Mouse (Mus musculus): ENCODE measurements at regions not wholly inside any gene's neighbourhood (a gene's known extent, or its start where the extent isn't known, plus 50 kb on each side); places are given as distances from the start of the nearest gene placed in this dataset.

DNA sequence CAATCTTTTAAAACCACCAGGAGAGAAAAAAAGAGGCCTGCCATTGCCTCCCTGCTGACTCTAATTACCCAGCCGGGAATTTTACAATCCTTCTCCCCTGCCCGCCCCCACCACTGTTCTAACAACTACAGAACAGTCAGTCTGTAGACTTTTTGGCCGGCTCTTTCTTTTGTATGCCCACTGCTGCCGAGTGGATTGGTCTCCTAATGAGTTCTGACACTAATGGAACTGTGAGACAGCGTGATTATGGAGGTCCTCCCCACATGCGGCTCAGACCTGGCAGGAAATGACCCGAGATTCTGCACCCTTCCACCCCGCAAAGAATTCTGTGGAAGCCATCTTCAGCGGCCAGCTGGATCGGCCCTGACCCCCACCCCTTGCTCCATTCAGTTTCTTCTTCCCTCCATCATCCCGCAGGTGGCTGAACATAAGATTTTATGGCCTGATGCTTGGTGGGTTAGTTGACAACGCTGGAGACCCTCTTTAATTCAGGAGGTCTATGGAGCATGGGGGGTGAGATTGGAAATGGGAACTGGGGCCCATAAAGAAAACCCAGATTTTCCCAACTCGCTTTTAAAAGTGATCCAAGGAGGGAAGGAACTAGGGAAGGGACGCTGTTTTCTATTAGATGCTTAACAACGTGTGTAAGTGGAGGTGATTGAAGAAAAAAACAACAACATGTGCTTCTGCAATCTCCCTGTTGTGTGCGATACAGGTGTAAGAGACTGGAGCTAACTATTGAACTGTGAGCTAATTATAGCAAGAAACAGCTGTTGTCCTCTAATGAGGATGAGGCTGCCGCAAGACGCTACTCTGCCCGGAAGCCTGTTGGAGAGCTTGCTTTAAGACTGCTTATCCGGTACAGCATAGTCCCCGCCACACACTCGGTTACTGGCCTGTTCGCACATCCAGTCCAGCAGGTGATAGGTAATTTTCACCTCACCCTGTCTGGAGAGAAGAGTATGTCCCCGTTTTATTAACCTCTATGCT is 323.6 kb downstream of the Icos start:
- Histone ChIP-seq H3K36me3 (replicated peaks; ENCODE audit: control insufficient read depth, insufficient read depth, low read length) (no peaks in the 10 kb centered on the region), H3K4me2 (ENCODE audit: low read depth, low read length) (no peak overlapping the region), H3K27me3 (ENCODE audit: control insufficient read depth, insufficient read depth, low read length) (no peaks in the 10 kb centered on the region), H3K9me3 (replicated peaks; ENCODE audit: control insufficient read depth, low read length) (no peaks in the 10 kb centered on the region), H3K9ac (replicated peaks; ENCODE audit: low read depth, low read length) (no peak overlapping the region), H3K4me3 (ENCODE audit: low read depth, low read length) (no peak overlapping the region), H3K27ac (ENCODE audit: low read depth) (no peak overlapping the region), H3K4me1 (ENCODE audit: control insufficient read depth, insufficient read depth) (0 out of 2 replicates have a peak, but pooled peaks cover 3% of the 10 kb centered on the region)
- TF ChIP-seq CTCF (IDR thresholded peaks at IDR 0.05; ENCODE audit: low read depth): no peak
- TF ChIP-seq EP300 (IDR thresholded peaks at IDR 0.05; ENCODE audit: low read depth): no peak
- ATAC-seq (ENCODE audit: insufficient read depth, low read depth) (no peak), DNase-seq (ENCODE audit: low spot score) (no peak)
- 69% methylated on average over 24 of the region's 24 CpGs for WGBS

GRCm38 (mm10) chr1:61302570-61303071 is 324.9 kb downstream of the Icos start:
- Histone ChIP-seq H3K9ac (replicated peaks; ENCODE audit: low read depth, low read length) (no peak overlapping the region), H3K4me2 (ENCODE audit: low read depth, low read length) (no peak overlapping the region), H3K4me3 (ENCODE audit: low read depth, low read length) (no peak overlapping the region), H3K9me3 (replicated peaks; ENCODE audit: control insufficient read depth, low read length) (no peaks in the 10 kb centered on the region), H3K36me3 (replicated peaks; ENCODE audit: control insufficient read depth, insufficient read depth, low read length) (no peaks in the 10 kb centered on the region), H3K27me3 (ENCODE audit: control insufficient read depth, insufficient read depth, low read length) (no peaks in the 10 kb centered on the region), H3K27ac (ENCODE audit: low read depth) (no peak overlapping the region), H3K4me1 (ENCODE audit: control insufficient read depth, insufficient read depth) (0 out of 2 replicates have a peak, but pooled peaks cover 3% of the 10 kb centered on the region)
- ATAC-seq (ENCODE audit: insufficient read depth, low read depth): no peak
- no peak for TF ChIP-seq EP300 (IDR thresholded peaks at IDR 0.05; ENCODE audit: low read depth)
- TF ChIP-seq CTCF (IDR thresholded peaks at IDR 0.05; ENCODE audit: low read depth): no peak
- WGBS: 90% methylated on average over 8 of the region's 8 CpGs
- DNase-seq (ENCODE audit: low spot score): no peak

DNA sequence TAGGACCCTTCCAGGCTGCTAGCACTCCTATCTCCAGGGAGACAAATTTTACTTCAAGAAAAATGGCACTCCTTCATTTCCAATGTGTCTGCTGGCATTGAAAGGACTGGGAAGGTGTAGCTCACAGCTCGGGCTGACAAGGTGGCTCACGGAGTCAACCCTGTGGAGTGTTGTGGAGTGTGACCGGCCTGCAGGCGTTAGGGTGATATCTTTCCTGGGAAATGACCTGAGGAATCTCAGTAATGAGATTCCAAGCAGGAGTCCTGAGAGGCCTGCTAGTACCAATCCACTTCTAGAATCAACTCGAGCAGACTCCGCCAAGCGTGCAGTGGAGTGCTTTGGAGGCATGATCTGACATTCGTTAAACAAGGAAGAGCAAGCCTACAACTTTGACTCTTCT is 328.6 kb downstream of the Icos start:
- WGBS: 58% methylated on average over 8 of the region's 8 CpGs

GRCm38 (mm10) chr1:61309563-61309962 is 329.1 kb upstream of the Pard3b start:
- Histone ChIP-seq H3K4me3 (ENCODE audit: low read depth, low read length) (no peak overlapping the region), H3K9me3 (replicated peaks; ENCODE audit: control insufficient read depth, low read length) (no peaks in the 10 kb centered on the region), H3K36me3 (replicated peaks; ENCODE audit: control insufficient read depth, insufficient read depth, low read length) (no peaks in the 10 kb centered on the region), H3K27me3 (ENCODE audit: control insufficient read depth, insufficient read depth, low read length) (no peaks in the 10 kb centered on the region), H3K4me2 (ENCODE audit: low read depth, low read length) (no peak overlapping the region), H3K27ac (ENCODE audit: low read depth) (no peak overlapping the region), H3K4me1 (ENCODE audit: control insufficient read depth, insufficient read depth) (no peaks in the 10 kb centered on the region), H3K9ac (replicated peaks; ENCODE audit: low read depth, low read length) (no peak overlapping the region)
- DNase-seq (ENCODE audit: low spot score) (no peak), ATAC-seq (ENCODE audit: insufficient read depth, low read depth) (no peak)
- TF ChIP-seq CTCF (IDR thresholded peaks at IDR 0.05; ENCODE audit: low read depth): no peak
- no peak for TF ChIP-seq EP300 (IDR thresholded peaks at IDR 0.05; ENCODE audit: low read depth)
- WGBS: 60% methylated on average over 1 of the region's 1 CpGs

More for the DNA sequence above, 328.6 kb downstream of the Icos start:
- Histone ChIP-seq H3K27ac (ENCODE audit: low read depth) (no peak overlapping the region), H3K4me3 (ENCODE audit: low read depth, low read length) (no peak overlapping the region), H3K36me3 (replicated peaks; ENCODE audit: control insufficient read depth, insufficient read depth, low read length) (no peaks in the 10 kb centered on the region), H3K9ac (replicated peaks; ENCODE audit: low read depth, low read length) (no peak overlapping the region), H3K9me3 (replicated peaks; ENCODE audit: control insufficient read depth, low read length) (no peaks in the 10 kb centered on the region), H3K4me2 (ENCODE audit: low read depth, low read length) (no peak overlapping the region), H3K4me1 (ENCODE audit: control insufficient read depth, insufficient read depth) (0 out of 2 replicates have a peak, but pooled peaks cover 3% of the 10 kb centered on the region), H3K27me3 (ENCODE audit: control insufficient read depth, insufficient read depth, low read length) (no peaks in the 10 kb centered on the region)
- DNase-seq (ENCODE audit: low spot score) (no peak), ATAC-seq (ENCODE audit: insufficient read depth, low read depth) (no peak)
- no peak for TF ChIP-seq EP300 (IDR thresholded peaks at IDR 0.05; ENCODE audit: low read depth)
- TF ChIP-seq CTCF (IDR thresholded peaks at IDR 0.05; ENCODE audit: low read depth): no peak

- no peaks in the 10 kb centered on the region for H3K27me3 ChIP-seq (ENCODE audit: control insufficient read depth, insufficient read depth, low read length)
- ATAC-seq (ENCODE audit: insufficient read depth, low read depth) (no peak), DNase-seq (ENCODE audit: low spot score) (no peak)
- H3K27ac ChIP-seq (ENCODE audit: low read depth): no peak overlapping the region
- WGBS: 86% methylated on average over 3 of the region's 3 CpGs
- no peak overlapping the region for H3K4me2 ChIP-seq (ENCODE audit: low read depth, low read length)
- no peaks in the 10 kb centered on the region for H3K9me3 ChIP-seq (replicated peaks; ENCODE audit: control insufficient read depth, low read length)
- no peaks in the 10 kb centered on the region for H3K36me3 ChIP-seq (replicated peaks; ENCODE audit: control insufficient read depth, insufficient read depth, low read length)
- no peaks in the 10 kb centered on the region for H3K4me1 ChIP-seq (ENCODE audit: control insufficient read depth, insufficient read depth)
- no peak overlapping the region for H3K9ac ChIP-seq (replicated peaks; ENCODE audit: low read depth, low read length)
- no peak for TF ChIP-seq EP300 (IDR thresholded peaks at IDR 0.05; ENCODE audit: low read depth)
- no peak for TF ChIP-seq CTCF (IDR thresholded peaks at IDR 0.05; ENCODE audit: low read depth)
- H3K4me3 ChIP-seq (ENCODE audit: low read depth, low read length): no peak overlapping the region
These were observed 328.4 kb upstream of the Pard3b start for GRCm38 (mm10) chr1:61310063-61310760.
